Mouse (Mus musculus): Measurements from ENCODE around the gene B3gnt8. TPM values are rescaled to one million over a fixed set of nuclear protein-coding genes. Genes with fewer than 3 reads are reported as not detected.
A peak's percentile ranks its signal among the peaks of the same experiment; 100 is the strongest.
"Not testable (repeated sequence)": the region's sequence is repeated elsewhere in the genome, so short reads cannot be mapped to it uniquely, and the experiment has no call there.

The B3gnt8 gene
- polyA plus RNA-seq (2012; ENCODE audit: insufficient read depth, insufficient read length, missing spikeins), result 0.83 and 1.2 TPM in 2 replicates

DNA sequence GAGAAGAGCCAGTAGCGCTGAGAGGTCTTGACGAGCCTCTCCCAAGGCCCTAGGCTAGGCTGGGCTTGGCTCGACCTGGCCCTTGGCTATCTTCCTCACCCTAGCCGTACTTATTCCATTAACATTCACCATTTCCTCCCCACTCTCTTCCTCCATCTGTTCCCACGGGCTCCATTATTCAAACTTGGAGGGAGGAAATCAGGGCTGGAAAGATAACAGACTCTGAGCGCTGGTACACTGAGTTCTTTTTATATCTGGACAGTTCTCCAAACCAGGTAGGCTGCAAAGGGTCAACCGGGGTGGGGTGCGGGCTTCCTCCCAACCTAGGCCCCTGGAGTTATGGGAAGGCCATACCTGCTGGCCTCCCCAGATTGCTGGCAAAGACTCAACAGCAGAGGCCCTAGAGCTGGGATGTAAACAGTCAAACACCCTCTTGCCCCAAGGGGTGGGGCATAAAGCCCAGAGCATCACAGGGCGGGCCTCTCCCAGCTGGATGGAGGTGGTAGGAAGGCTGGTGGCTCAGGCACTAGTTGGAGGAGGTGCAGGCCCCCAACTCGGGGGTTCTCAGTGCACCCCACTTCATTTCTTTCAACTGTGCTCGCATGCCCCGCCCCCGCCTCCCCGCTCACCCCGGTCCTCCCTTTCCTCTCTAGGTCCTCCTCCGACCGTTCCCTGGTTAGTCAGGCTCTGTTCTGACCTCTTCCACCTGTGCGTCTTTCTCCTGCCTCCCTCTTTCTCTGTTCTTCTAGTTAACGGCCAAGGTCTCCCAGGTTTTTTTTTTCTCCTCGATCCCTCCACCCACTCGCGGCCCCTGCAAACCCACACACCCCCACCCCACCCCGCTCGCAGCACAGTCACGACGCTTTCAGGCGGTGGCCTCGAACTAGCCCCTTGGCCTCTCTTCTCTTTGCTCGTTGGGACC lies at the start of gene B3gnt8:
Gene B3gnt8, plus strand, starts transcription at position 146 of the 922 bp plus-strand sequence.
- Histone ChIP-seq H3K27ac (replicated peaks; ENCODE audit: low read depth, low read length) (peak within 1 kb of the TSS; percentile 49), H3K4me3 (ENCODE audit: insufficient read depth, low read depth, low read length) (peak within 1 kb of the TSS; percentile 54), H3K4me1 (ENCODE audit: control insufficient read depth, insufficient read depth, insufficient read length, low read length) (no peaks in the 10 kb centered on the region)

DNA sequence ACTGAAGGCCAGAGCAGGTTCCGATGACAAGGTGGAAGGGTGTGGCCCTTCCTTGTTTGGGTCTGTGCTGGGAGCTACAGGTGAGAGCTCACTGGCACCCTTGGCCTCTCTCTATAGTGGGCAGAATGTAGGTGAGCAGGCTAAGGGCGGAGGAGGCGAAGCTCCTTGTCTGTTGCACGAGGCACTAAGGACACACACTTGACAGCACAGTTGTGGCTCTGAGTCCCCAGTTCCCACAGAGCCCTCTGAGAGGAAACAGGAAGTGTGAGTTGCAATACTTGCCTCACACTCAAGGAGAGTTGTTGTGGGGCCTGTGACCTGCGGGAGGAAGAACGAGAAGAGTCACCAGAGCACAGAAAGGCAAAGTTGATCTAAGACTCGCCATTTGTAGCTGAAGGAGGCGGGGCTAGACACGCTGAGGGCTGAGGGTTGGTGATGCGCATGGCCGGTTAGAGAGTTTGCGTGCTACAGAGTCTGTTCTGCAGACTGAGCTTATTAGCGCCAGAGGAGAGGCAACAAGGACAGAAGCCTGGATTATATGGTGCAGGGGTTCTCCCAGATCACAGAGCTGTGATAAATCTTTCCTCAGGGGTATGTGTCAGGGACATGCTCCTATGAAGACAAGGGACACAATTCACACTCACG lies 49.5 kb upstream of the B3gnt8 start:
- H3K4me3 ChIP-seq (ENCODE audit: insufficient read depth, low read depth, low read length); H3K27ac ChIP-seq (replicated peaks; ENCODE audit: low read depth, low read length); H3K4me1 ChIP-seq (ENCODE audit: control insufficient read depth, insufficient read depth, insufficient read length, low read length): not testable (repeated sequence)

DNA sequence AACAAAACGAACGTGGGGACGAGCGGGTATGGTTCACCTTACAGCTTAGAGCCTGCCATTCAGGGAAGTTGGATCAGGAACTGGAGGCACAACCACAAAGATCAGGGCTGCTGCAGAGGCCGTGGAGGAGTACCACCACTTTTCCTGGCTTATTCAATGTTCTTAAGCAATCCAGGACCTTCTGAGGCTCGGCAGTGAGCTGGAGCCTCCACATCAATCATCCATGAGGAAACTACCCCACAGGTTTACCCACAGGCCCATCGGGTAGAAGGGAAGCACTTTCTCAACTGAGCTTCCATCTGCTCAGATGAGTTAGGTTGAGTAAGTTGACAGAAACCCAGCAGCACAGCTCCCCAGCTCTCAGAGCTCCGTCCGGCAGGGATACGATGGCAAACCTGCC lies 47.0 kb upstream of the B3gnt8 start:
- Histone ChIP-seq H3K4me3 (ENCODE audit: insufficient read depth, low read depth, low read length) (no peak overlapping the region), H3K27ac (replicated peaks; ENCODE audit: low read depth, low read length) (no peak overlapping the region), H3K4me1 (ENCODE audit: control insufficient read depth, insufficient read depth, insufficient read length, low read length) (no peaks in the 10 kb centered on the region)

DNA sequence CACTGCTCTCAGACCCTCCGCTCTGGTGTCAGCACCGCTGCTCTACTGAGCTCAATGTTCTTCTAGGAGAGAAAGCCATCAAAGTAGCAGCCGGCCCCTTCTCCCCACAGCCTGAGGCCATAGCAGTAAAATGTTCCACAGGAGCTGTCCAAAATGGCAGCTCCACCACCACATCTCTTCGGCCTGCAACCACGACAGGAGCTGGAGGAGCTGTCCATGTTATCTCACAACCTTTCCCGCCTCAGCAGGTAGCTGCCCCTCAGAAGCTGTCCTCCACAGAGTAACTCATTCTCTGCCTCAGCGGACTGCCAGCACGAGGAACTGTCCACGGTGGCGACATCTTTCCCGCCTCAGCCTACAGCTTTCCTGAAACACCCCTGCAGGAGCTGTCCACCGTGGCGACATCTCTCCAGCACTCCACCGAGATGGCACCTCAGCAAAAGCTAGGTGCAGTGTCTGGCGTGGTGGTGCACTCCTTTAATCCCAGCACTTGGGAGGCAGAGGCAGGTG lies 44.1 kb upstream of the B3gnt8 start:
- H3K4me3 ChIP-seq (ENCODE audit: insufficient read depth, low read depth, low read length), result no peak overlapping the region
- no peak overlapping the region for H3K27ac ChIP-seq (replicated peaks; ENCODE audit: low read depth, low read length)
- H3K4me1 ChIP-seq (ENCODE audit: control insufficient read depth, insufficient read depth, insufficient read length, low read length), result no peaks in the 10 kb centered on the region

DNA sequence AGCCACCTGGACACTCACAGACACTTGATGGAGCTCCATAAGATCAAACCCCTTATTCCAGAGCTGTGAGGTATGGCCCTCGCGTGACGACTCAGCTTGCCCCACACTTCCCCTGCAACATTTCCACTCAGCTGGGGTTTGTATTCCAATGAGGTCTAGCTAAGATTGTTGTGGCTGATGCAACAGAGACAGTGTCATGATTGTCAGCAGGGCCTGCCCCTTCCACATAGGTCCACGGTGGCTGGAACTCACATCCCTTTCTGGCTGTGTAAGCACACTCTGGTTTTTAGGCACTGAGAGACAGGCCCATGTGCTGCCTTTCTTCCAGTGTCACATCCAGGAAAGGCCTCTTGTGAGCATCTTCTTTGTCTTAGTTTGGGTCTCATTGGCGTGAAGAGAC lies 41.8 kb upstream of the B3gnt8 start:
- no peaks in the 10 kb centered on the region for H3K4me1 ChIP-seq (ENCODE audit: control insufficient read depth, insufficient read depth, insufficient read length, low read length)
- H3K4me3 ChIP-seq (ENCODE audit: insufficient read depth, low read depth, low read length), result no peak overlapping the region
- H3K27ac ChIP-seq (replicated peaks; ENCODE audit: low read depth, low read length), result no peak overlapping the region

DNA sequence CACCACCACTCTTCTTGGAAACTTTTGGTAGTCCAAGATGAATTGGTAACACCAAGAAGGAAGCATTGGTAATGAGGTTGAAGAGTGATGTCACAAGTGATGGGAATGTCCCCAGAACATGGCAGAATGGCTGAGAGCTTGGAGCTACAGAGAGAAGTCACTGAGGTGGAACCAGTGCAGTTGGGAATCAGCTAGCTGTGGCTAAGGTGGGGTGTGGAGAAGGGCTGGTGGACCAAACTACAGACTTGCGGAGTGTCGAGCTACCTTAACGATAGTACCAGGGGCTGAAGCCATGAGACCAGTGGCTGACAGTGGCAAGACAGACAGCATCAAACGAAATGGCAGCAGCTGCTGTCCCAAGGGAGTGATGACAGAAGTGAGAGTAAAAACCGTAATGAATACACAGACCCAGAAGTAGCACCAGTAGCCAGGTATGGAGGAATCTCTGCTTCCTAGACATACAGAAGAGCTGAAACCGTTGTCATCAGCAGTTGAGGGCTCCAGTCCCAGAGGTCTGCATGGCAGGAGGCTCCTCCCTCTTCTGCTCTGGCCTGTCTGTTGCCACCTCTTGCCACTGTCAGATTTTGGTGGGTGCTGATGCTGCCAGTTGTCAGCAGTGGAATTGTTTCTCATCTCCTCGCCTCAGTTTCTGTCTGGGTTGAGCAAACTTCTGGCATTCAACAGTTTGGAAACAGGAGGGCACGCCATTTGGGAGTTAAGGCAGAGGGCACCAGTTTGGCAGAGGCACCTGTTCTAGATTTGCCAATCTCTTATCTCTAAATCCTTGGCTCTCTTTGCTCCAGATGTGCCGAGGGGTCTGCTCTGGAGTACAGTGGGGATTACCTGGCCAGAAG lies 40.9 kb upstream of the B3gnt8 start:
- Histone ChIP-seq H3K27ac (replicated peaks; ENCODE audit: low read depth, low read length) (no peak overlapping the region), H3K4me3 (ENCODE audit: insufficient read depth, low read depth, low read length) (no peak overlapping the region), H3K4me1 (ENCODE audit: control insufficient read depth, insufficient read depth, insufficient read length, low read length) (no peaks in the 10 kb centered on the region)

DNA sequence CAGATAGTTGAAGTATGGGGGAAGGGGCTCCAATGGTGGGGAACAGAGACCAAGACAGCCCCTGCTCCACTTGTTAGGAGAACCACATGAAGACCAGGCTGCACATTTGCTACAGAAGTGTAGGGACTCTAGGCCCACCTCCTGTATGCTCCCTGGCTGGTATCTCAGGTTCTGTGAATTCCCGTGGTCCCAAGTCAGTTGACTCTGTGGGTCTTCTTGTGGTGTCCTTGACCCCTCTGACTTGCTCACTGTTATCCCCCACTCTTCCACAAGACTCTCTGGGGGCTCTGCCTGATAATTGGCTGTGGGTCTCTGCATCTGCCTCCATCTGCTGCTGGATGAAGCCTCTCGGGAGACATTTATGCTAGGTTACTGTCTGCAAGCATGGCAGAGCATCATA lies 35.2 kb upstream of the B3gnt8 start:
- Histone ChIP-seq H3K4me1 (ENCODE audit: control insufficient read depth, insufficient read depth, insufficient read length, low read length) (no peaks in the 10 kb centered on the region), H3K27ac (replicated peaks; ENCODE audit: low read depth, low read length) (no peak overlapping the region), H3K4me3 (ENCODE audit: insufficient read depth, low read depth, low read length) (no peak overlapping the region)

DNA sequence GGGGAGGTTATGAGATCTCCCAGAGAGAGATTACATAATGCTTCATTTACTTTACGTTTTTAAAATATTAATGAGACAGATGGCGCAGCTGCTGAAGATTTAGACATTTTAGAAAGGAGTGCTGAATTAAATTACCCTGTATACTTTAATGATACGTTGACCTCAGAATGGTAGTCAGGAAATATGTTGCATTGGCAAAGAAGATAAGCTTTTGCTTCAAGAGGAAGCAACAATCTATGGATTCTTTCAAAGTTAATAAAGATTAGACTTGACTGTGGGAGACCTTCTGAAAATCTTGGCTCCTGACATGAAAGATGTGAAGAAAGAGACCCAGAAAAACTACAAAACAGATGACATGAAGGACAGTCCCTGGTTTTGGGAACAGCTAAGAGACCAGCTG lies 32.6 kb upstream of the B3gnt8 start:
- H3K27ac ChIP-seq (replicated peaks; ENCODE audit: low read depth, low read length), result no peak overlapping the region
- no peaks in the 10 kb centered on the region for H3K4me1 ChIP-seq (ENCODE audit: control insufficient read depth, insufficient read depth, insufficient read length, low read length)
- H3K4me3 ChIP-seq (ENCODE audit: insufficient read depth, low read depth, low read length), result no peak overlapping the region

DNA sequence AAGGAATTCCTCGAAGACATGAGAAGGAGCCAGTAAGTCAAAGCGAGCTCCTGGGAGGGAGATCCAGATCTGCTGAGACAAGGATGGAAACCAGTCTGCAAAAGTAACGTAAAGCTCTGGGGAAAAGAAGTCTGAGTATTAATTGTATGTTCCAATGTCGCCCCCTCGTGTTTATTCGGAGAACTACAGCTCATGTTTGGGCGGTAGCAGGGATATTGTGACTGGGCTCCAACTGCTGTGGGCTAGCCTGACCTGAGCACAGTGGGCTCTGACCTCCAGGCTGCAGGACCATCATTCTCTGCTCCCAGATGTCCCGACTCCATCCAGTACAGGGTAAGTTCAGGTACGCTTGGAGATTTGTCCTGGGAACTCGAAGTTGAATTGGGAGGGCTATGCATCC lies 26.8 kb upstream of the B3gnt8 start:
- Histone ChIP-seq H3K4me3 (ENCODE audit: insufficient read depth, low read depth, low read length) (no peak overlapping the region), H3K27ac (replicated peaks; ENCODE audit: low read depth, low read length) (no peak overlapping the region), H3K4me1 (ENCODE audit: control insufficient read depth, insufficient read depth, insufficient read length, low read length) (no peaks in the 10 kb centered on the region)

DNA sequence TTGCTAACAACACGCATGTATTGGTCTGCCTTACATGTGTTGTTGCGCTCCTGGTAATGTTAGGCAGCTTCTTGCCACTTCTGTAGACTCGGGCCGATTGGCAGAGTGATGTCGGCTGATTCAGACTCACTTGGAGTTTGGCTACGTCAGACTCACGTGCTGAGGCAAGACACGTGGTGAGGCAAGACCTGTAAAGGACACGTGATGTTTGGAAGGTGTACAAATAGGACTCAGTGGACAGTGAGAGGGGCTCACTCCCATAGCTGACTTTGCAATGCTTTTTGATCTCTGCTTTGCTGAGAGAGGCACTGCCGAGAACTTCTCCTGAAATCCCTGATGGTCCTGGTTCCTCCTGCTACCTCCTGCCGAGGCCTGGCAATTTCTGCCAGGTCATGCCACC lies 25.8 kb upstream of the B3gnt8 start:
- Histone ChIP-seq H3K4me3 (ENCODE audit: insufficient read depth, low read depth, low read length) (no peak overlapping the region), H3K4me1 (ENCODE audit: control insufficient read depth, insufficient read depth, insufficient read length, low read length) (no peaks in the 10 kb centered on the region), H3K27ac (replicated peaks; ENCODE audit: low read depth, low read length) (no peak overlapping the region)

DNA sequence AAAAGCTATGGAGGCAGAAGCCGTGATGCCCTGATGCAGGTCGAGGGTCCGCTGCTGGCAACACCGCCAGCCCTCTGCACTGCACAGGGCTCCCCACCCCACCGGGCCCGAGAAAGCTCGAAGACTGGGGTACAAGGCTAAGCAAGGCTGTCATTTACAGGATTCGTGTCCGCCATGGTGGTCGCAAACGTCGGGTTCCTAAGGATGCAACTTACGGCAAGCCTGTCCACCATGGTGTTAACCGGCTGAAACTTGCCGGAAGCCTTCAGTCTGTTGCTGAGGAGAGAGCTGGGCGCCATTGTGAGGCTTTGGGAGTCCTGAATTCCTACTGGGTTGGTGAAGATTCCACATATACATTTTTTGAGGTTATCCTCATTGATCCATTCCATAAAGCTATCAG lies 25.1 kb upstream of the B3gnt8 start:
- Histone ChIP-seq H3K4me1 (ENCODE audit: control insufficient read depth, insufficient read depth, insufficient read length, low read length) (no peaks in the 10 kb centered on the region), H3K4me3 (ENCODE audit: insufficient read depth, low read depth, low read length) (no peak overlapping the region), H3K27ac (replicated peaks; ENCODE audit: low read depth, low read length) (no peak overlapping the region)

DNA sequence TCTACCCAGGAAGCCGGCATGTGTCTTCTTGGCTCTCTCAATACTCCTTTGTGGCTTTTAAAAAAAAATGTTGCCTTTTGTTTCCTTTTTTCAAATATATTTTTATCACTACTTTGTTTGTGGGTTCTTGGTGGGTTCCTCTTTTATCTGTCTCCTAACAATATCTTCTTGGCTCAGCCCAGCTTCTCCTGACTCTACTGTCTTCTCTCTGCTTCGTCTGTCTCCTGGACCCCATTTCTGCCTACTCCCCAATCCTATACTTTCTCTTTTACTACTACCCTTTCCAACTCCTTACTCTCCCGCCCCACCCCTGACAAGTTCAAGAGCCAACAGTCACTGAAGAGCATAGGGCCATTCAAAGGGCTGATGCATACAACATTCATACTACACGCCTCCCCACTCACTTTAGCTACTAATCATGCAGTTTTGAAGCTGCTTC lies 19.8 kb upstream of the B3gnt8 start:
- H3K4me1 ChIP-seq (ENCODE audit: control insufficient read depth, insufficient read depth, insufficient read length, low read length), result no peaks in the 10 kb centered on the region
- no peak overlapping the region for H3K27ac ChIP-seq (replicated peaks; ENCODE audit: low read depth, low read length)
- H3K4me3 ChIP-seq (ENCODE audit: insufficient read depth, low read depth, low read length), result no peak overlapping the region

DNA sequence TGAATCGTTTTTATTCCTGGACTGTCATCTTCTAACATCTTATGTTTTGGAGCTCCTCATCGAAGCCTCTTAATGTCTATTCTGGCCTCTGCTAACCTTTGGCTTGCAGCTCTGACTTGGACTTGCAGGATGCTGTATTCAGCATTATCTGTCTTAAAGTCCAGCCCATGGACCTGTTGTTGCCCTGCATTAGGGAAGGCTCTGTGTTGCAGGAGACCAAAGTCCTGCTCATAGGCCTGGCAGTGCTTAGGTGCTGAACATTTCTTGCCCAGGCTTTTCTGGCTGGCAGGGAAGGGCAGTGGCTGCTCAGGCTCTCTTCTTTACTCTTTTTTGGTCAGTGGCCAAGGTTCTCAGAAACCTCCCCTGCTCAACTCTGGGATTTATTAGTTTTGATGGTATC lies 19.3 kb upstream of the B3gnt8 start:
- no peak overlapping the region for H3K27ac ChIP-seq (replicated peaks; ENCODE audit: low read depth, low read length)
- no peaks in the 10 kb centered on the region for H3K4me1 ChIP-seq (ENCODE audit: control insufficient read depth, insufficient read depth, insufficient read length, low read length)
- H3K4me3 ChIP-seq (ENCODE audit: insufficient read depth, low read depth, low read length), result no peak overlapping the region

DNA sequence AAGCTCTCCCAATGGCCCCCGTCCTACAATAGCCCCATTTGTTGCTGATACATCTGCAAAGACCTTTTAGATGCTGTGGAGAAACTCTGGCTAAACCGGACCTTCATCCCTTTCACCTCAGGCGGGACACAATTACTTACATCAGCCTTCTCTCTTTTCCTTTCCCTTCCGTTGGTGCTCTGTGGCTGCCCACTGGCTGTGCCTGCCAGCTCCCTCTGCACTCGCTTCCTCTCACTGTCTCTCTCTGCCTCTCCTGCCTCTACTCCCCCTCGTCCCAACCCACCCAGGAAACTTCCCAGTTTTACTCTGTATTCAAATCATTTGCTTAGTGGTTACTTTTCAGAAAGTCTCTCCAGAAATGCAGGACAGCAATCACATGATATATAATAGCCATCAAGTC lies 16.4 kb upstream of the B3gnt8 start:
- Histone ChIP-seq H3K4me1 (ENCODE audit: control insufficient read depth, insufficient read depth, insufficient read length, low read length) (no peaks in the 10 kb centered on the region), H3K27ac (replicated peaks; ENCODE audit: low read depth, low read length) (no peak overlapping the region), H3K4me3 (ENCODE audit: insufficient read depth, low read depth, low read length) (no peak overlapping the region)

DNA sequence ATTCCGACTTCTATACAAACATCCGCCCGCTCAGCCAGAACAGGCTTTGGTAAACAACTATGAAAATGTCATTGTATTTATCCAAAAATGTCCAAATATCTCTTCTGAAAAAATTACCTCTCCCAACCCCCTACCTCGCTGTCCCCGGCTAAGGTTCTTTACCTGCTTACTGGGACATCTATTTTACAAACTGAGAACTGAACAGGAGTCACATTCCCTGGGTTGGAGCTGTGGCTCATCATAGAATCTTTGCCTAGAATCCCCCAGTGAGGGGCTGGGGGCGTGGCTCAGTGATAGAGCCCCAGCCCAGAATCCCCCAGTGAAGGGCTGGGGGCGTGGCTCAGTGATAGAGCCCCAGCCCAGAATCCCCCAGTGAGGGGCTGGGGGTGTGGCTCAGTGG lies 15.0 kb upstream of the B3gnt8 start:
- Histone ChIP-seq H3K4me1 (ENCODE audit: control insufficient read depth, insufficient read depth, insufficient read length, low read length) (no peaks in the 10 kb centered on the region), H3K27ac (replicated peaks; ENCODE audit: low read depth, low read length) (no peak overlapping the region), H3K4me3 (ENCODE audit: insufficient read depth, low read depth, low read length) (no peak overlapping the region)

All from brown adipose tissue, adult 24 weeks (tissue).